Mouse (Mus musculus) erythroblast, embryonic 14.5 days (primary cell): ENCODE measurements at regions not wholly inside any gene's neighbourhood (a gene's known extent, or its start where the extent isn't known, plus 50 kb on each side); places are given as distances from the start of the nearest gene placed in this dataset.

ENCODE experiments used
- GATA1 ChIP-seq: IDR thresholded peaks from 2 replicates; pipeline ENCODE4 v1.6.1; 2012; ENCODE audit warnings: low read length, inconsistent platforms, mixed read lengths
- TAL1 ChIP-seq: IDR thresholded peaks from 3 replicates; pipeline ENCODE4 v1.6.1; 2012; ENCODE audit warnings: low read length, inconsistent platforms, mixed read lengths

GRCm38 (mm10) chr1:43344001-43344400 lies 100.4 kb upstream of the Nck2 start:
- TF ChIP-seq TAL1 (no peak), GATA1 (no peak)
